Mouse (Mus musculus) cerebellum, adult 8-10 months (tissue): ENCODE data around the gene Wfdc15b.
"Not testable (repeated sequence)": the region's sequence is repeated elsewhere in the genome, so short reads cannot be mapped to it uniquely, and the experiment has no call there.

Experiments used
- DNase-seq: peaks from one replicate; pipeline ENCODE4 v3.0.0; 2022

Gene Wfdc15b

DNA sequence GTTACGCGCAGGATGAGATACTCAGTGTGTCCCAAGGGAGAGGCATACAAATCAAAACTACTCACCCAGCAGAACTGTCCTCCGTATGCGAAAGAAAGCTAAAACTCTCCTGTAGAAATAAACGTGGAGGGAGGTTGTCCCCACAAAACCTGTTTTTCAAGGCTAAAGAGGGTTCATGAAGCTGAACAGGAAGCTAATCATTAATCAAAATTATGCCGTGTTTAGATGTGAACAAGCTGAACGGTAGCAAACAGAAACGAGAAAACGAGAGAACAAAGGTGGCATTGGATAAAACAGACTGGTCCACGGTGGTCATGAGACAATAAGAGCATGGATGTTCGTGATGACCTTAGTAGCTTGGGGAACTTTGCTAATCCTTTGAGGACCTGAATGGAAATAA is at the start of gene Wfdc15b:
TSS of gene Wfdc15b (minus strand) at position 139 of the 400 bp plus-strand sequence.
- DNase-seq = no peak

- DNase-seq = not testable (repeated sequence)
These were observed 35.1 kb upstream of the Wfdc15b start, which contains the start of gene Svs3b for GRCm38 (mm10) chr2:164256540-164256939. Gene Svs3b (minus strand): TSS chr2:164256640.

- DNase-seq = no peak
These were observed 16.9 kb upstream of the Wfdc15b start, which contains the start of gene Svs2 for GRCm38 (mm10) chr2:164238366-164238765. Gene Svs2 (minus strand): TSS chr2:164238466.

DNA sequence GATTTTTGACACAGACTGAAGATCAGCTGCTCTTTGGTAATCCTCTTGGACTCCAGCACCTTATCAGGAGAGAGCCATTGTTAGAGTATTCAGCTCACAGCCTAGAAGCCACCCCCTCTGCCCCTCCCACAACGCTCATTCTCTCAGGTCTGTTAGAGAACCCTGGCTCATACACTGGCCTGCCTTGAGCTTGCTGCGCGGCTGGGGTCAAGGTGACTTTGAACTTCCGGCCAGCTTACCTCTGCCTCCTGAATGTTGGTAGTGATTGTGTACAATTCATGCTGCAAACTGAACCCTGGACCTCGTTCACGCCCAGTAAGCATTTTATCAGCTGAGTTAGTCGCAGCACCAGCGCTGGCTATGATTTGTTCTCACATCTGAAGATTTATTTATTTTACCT is 11.2 kb upstream of the Wfdc15b start:
- DNase-seq = no peak

- no peak for DNase-seq
These were observed 7.1 kb upstream of the Wfdc15b start for GRCm38 (mm10) chr2:164228361-164229070.

DNA sequence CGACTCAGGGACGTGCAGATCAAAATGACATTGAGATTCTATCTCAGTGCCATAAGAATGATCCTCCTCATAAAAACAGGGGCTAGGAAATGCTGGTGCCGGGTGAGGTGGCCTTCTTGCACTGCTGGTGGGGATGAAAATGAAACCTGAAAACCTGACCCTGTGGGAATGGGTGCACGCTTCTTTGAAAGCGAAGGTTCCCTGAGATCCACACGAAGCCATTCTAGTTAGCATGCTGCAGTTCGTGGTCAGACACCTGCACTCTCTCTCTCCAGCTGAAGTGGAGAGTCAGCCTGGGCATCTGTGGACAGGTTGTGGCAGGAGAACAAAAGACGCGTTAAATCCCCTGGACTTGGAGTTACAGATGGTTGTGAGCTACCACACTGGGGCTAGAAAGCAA is 2.2 kb downstream of the Wfdc15b start:
- DNase-seq = no peak

DNA sequence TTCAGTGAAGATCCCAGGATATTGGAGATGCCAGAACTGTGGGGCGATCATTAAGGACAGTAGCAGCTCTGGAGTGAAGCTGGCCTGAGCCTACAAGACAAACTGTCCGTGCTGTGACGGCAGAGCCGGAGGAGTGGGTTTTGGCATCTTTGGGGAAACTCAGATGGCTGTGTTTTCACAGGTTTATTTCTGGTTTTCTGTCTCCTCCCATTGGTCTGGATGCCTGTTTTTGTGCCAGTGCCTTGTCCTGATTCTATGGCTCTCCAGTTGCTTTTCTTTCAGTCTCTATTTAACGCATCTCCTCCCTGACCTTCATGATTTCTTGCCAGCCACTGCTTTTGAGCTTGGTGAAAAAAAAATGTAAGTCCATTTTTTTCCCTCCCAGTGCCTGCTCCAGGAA is 8.7 kb downstream of the Wfdc15b start:
- no peak for DNase-seq

GRCm38 (mm10) chr2:164210892-164211291 is 10.6 kb downstream of the Wfdc15b start:
- DNase-seq = no peak

- peak; percentile 66 for DNase-seq
These were observed 14.8 kb downstream of the Wfdc15b start for GRCm38 (mm10) chr2:164206676-164207075.

- DNase-seq = not testable (repeated sequence)
These were observed 15.4 kb downstream of the Wfdc15b start for GRCm38 (mm10) chr2:164206011-164206410.

DNA sequence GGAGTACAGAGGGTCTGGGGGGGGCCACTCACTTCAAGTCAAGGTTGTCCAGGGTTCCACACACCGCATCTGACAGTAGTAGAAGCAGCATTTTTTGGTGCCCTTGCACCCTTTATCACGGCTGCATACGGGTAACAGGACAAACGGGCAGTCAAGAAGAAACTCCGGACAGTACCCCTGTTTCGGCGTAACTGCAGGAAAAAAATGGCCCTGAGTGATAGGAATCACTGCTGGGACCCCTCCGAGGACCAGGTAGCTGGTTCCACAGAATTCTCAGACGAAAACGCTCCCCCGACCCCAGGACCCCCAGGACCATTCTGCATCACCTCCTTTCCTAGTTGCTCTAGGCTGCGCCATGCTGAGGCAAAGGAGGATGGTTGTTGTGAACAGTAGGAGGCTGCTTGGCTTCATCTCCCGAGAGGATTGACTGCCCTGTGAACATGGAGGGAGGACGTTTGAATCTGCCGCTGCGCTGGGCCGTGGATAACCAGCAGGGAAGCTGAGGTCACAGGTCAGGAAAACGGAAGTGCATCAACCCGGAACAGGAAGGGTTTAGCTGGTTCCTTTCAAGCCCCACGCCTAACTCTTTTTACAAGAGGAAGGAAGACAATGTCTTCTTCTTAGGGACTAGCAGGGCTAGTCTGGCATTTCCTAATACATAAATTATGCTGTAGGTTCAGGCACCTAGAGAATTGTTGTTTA is 21.7 kb downstream of the Wfdc15b start, which contains the start of gene Wfdc15a:
TSS of gene Wfdc15a (minus strand) at position 505 of the 702 bp plus-strand sequence.
- no peak for DNase-seq

GRCm38 (mm10) chr2:164196700-164196990 is 24.8 kb downstream of the Wfdc15b start:
- DNase-seq = no peak

GRCm38 (mm10) chr2:164195971-164196699 is 25.3 kb downstream of the Wfdc15b start:
- DNase-seq = no peak

GRCm38 (mm10) chr2:164194959-164195630 is 26.4 kb downstream of the Wfdc15b start:
- no peak for DNase-seq

- no peak for DNase-seq
These were observed 29.2 kb downstream of the Wfdc15b start for GRCm38 (mm10) chr2:164192279-164192678.

DNA sequence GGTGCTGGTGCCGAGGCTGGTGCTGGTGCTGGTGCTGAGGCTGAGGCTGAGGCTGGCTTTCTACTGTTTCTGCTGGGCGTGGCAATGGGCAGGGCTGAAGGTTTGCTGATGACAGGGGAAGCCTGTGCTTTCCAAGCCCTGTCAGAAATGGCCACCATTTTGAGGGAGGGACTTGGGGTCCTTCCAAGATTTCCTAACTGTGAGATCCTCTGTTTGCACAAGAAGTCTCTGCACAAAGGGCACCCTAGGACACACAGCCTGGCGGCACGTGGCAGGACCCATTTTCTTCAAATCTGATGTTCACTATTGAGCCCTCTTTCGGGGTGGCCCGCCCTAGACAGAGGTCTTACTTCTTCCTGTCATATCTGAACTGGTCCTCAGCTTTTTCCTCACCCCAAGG is 30.9 kb downstream of the Wfdc15b start, which contains the start of gene Wfdc12:
TSS of gene Wfdc12 (minus strand) at position 33 of the 400 bp plus-strand sequence.
- no peak for DNase-seq

DNA sequence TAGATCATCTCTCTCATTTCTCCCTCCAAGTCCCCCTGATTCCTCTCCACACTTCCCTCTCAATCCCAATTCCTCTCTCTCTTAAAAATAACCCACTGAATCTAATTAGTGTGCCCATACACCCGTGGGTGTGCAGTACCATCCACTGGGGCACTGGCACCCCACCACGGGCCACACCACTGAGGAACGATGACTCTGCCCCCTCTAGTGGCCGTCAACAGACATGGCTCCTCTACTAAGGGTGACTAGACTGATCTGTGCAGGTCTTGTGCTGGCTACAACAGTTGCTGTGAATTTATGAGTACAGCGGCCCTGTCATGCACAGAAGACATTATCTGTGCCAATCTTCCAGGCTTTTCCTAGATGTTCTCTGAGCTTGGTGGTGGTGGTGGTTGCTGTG is 32.7 kb downstream of the Wfdc15b start:
- DNase-seq = no peak

- no peak for DNase-seq
These were observed 37.2 kb downstream of the Wfdc15b start for GRCm38 (mm10) chr2:164184145-164184719.

- no peak for DNase-seq
These were observed 38.1 kb downstream of the Wfdc15b start for GRCm38 (mm10) chr2:164183340-164183739.

DNA sequence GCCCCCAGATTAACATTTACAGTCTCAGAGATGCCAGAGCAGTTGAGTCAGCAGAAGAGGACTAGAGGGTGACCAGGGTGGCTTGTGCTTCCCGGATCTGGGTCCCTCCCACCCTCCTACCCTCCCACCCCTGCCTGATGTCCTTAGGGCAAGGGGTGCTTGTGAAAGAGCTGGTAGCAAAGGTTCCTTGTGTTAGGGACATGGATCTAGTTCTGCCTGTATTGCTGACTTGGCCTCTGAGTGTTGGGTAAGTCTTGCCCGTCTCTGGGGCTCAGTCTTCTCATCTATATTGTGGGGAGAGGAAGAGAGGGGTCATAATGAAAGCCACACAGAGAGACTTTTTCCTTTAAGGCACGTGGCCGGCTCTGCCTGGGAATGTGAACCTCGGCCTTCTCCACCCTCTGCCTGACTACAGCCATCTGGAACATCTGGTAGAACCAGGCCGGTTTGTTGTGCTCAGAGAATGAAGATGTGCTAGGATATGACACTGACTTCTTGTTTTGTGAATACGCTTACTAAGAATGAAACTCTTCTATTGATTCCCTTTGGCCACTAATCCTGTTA is 38.7 kb downstream of the Wfdc15b start, which contains the start of gene Wfdc5:
TSS of gene Wfdc5 (minus strand) at position 51 of the 564 bp plus-strand sequence.
- DNase-seq = no peak

DNA sequence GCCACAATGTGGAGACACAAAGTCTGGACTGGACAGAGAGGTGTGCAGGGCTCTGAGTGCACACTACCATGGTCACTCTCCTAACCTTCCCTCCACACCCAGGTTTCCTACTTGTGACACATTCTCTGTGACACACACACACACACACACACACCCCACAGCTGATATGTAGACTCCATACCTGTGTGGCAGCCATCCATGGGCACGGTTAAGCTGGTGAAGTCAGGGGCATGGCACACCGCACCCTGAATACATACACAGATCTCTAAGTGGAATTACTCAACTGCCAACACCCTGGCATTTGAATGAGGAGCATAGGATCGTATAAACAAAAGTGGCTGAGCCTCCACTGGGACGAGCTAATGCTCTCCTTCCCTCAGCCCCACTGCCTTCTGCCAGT is 40.7 kb downstream of the Wfdc15b start:
- no peak for DNase-seq

DNA sequence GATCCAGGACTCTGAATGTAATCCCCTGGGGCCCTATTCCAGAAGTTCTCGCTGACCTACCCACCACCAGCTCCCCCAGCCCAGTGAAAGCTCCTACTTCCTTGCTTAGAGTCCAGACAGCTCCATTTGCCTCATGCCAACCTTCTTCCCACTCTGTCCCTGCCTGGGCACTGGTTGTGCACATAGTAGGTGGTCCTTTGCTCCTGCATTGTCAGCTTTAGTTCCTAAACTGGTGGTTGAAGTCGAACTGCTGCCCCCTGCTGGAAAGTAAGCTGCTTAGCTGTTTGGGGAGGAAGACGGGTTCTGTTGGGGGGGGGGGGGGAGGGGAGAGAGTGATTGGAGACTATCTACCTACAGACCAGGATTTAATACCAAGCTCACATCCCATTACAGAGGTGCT is 41.3 kb downstream of the Wfdc15b start:
- peak; percentile 12 for DNase-seq
